ENCODE assay signal across 10 mouse cellular contexts in the genomic region with DNA sequence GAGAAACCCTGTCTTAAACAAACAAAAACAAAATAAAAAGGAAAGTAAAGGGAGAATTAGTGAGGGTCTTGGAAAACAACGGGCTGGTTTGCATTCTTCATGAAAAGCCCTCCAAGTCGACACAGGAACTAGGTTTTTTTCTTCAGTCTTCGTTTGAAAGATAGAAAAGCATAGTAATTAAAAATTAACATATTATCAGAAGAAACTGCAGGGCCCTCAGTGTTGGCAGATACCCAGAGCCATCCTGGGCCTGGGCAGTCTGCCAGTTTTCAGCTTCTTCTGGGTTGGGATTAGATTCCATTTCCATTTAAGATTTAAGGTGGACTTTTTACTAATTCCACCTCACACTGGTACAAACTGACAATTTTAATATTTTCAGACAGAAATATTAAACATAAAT.
A peak's percentile ranks its signal among the peaks of the same experiment; 100 is the strongest.
DNase-seq lines count a peak whose midpoint lies in the region; ATAC-seq lines count a peak whose summit lies in the region.
"Had no signal": no experiment of that assay in that cellular context is flagged by ENCODE, and none has a peak within 500 bp of the region (broad histone marks: within the 10 kb centered on the region; RNA-seq: fewer than 3 reads in every experiment).

No protein-coding gene starts in this region.

- H3K4me3 ChIP-seq in embryonic facial prominence, embryonic 13.5 days, result no peak overlapping the region
- H3K4me3 ChIP-seq in embryonic facial prominence, embryonic 10.5 days, result no peak overlapping the region
- H3K4me3 ChIP-seq: limb, embryonic 15.5 days had no signal

- 0 out of 2 replicates have a peak, but pooled peaks cover 7% of the 10 kb centered on the region for H3K36me3 ChIP-seq in embryonic facial prominence, embryonic 13.5 days
- H3K36me3 ChIP-seq in embryonic facial prominence, embryonic 10.5 days (replicated peaks), result peaks cover 5% of the 10 kb centered on the region; the same call in 1 of the 2 replicates
- H3K36me3 ChIP-seq: limb, embryonic 15.5 days had no signal

- DNase-seq in embryonic facial prominence, embryonic 10.5 days (ENCODE audit: low spot score), result no peak
- peak; percentile 38 to 54 for DNase-seq in lung, postnatal 4 days
- no peak for DNase-seq in lung, adult 18-20 months
- DNase-seq in cerebellum, adult 18-20 months, result peak; percentile 70 to 79
- peak; percentile 84 for DNase-seq in kidney, postnatal 10 days
- no peak for DNase-seq in natural killer cell, adult 2 months (ENCODE audit: low spot score in 2 of 2)
- DNase-seq in gastrocnemius, postnatal 25 days, result no peak
- DNase-seq: gastrocnemius, postnatal 36 days had no signal

- WGBS in embryonic facial prominence, embryonic 13.5 days, result 51% methylated on average over 3 of the region's 3 CpGs
- WGBS in embryonic facial prominence, embryonic 10.5 days, result 82% methylated on average over 3 of the region's 3 CpGs

- no peaks in the 10 kb centered on the region for H3K27me3 ChIP-seq in embryonic facial prominence, embryonic 13.5 days
- no peaks in the 10 kb centered on the region for H3K27me3 ChIP-seq in embryonic facial prominence, embryonic 10.5 days (replicated peaks; ENCODE audit: low read depth, poor library complexity, severe bottlenecking)
- H3K27me3 ChIP-seq: limb, embryonic 15.5 days had no signal

- H3K27ac ChIP-seq in embryonic facial prominence, embryonic 13.5 days, result 0 out of 2 replicates have a peak overlapping the region, but pooled peaks have one; percentile 7
- no peak overlapping the region for H3K27ac ChIP-seq in embryonic facial prominence, embryonic 10.5 days (replicated peaks)
- H3K27ac ChIP-seq: limb, embryonic 15.5 days had no signal

- no peaks in the 10 kb centered on the region for H3K9me3 ChIP-seq in embryonic facial prominence, embryonic 13.5 days
- H3K9me3 ChIP-seq in embryonic facial prominence, embryonic 10.5 days, result no peaks in the 10 kb centered on the region
- H3K9me3 ChIP-seq: limb, embryonic 15.5 days had no signal

- peaks cover 24% of the 10 kb centered on the region for H3K4me1 ChIP-seq in embryonic facial prominence, embryonic 13.5 days
- H3K4me1 ChIP-seq in embryonic facial prominence, embryonic 10.5 days, result peaks cover 11% of the 10 kb centered on the region; the same call in 1 of the 2 replicates
- H3K4me1 ChIP-seq: limb, embryonic 15.5 days had no signal

- no peak overlapping the region for H3K9ac ChIP-seq in embryonic facial prominence, embryonic 13.5 days
- H3K9ac ChIP-seq: limb, embryonic 15.5 days had no signal

- no peak overlapping the region for H3K4me2 ChIP-seq in embryonic facial prominence, embryonic 13.5 days
- H3K4me2 ChIP-seq: limb, embryonic 15.5 days had no signal

- ATAC-seq in embryonic facial prominence, embryonic 13.5 days (ENCODE audit: insufficient number of reproducible peaks, insufficient read depth, low FRiP score, low TSS enrichment, low read depth), result no peak

Comparison
In these comparisons a context has a peak if more than half of its experiments do, and no peak if none do; other contexts are left out.
1. DNase-seq: peak in lung, postnatal 4 days (2 of 2), cerebellum, adult 18-20 months (2 of 2) and kidney, postnatal 10 days (single experiment); none in embryonic facial prominence, embryonic 10.5 days (single experiment), lung, adult 18-20 months (0 of 2), natural killer cell, adult 2 months (0 of 2) and gastrocnemius, postnatal 25 days (single experiment).